ENCODE assay signal across 31 mouse cellular contexts in the genomic region with DNA sequence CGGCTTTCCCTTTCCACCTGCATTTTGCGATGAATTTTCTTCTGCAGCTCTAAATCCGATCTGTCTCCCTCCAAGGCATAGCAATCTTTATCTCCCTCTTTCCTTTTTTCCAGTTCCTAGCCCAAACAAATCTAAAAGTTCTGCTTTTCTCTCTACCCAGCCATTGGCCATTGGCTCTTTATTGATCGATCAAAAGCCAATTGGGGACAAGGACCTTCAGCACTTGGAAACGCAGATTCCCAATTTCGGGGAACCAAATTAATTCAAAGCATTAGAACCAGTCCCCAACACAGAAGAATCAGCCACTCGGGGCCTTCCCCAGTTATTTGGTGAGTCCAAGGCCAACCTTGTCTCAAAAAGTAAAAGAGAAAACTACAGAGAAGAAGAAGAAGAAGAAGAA. TPM values are rescaled to one million over a fixed set of nuclear protein-coding genes. Genes with fewer than 3 reads are reported as not detected.
"Had no signal": no experiment of that assay in that cellular context is flagged by ENCODE, and none has a peak within 500 bp of the region (broad histone marks: within the 10 kb centered on the region; RNA-seq: fewer than 3 reads in every experiment).

No protein-coding gene starts in this region.

- H3K4me2 ChIP-seq: heart, embryonic 12.5 days; hindbrain, embryonic 14.5 days; limb, embryonic 12.5 days; liver, embryonic 13.5 days; liver, embryonic 15.5 days had no signal

- H3K9ac ChIP-seq: forebrain, postnatal 0 days; heart, embryonic 12.5 days; hindbrain, embryonic 14.5 days; limb, embryonic 12.5 days; liver, embryonic 13.5 days had no signal

- H3K27me3 ChIP-seq: heart, embryonic 12.5 days; limb, embryonic 12.5 days; liver, embryonic 13.5 days; liver, embryonic 15.5 days had no signal

- H3K4me1 ChIP-seq: limb, embryonic 10.5 days; limb, embryonic 12.5 days had no signal

- DNase-seq: forebrain, postnatal 0 days; gastrocnemius, postnatal 14 days; gastrocnemius, postnatal 36 days; heart, adult 18-20 months; heart, postnatal 10 days; heart, postnatal 36 days; kidney, adult 18-20 months; kidney, adult 8-10 months; kidney, postnatal 10 days; kidney, postnatal 25 days; kidney, postnatal 4 days; liver; liver, embryonic 13.5 days had no signal

- H3K36me3 ChIP-seq: heart, embryonic 12.5 days; limb, embryonic 10.5 days; limb, embryonic 12.5 days; liver, embryonic 13.5 days; liver, embryonic 15.5 days had no signal

- ATAC-seq: forebrain, postnatal 0 days; hindbrain, embryonic 16.5 days; inflammation-experienced regulatory T-cells, adult 6 months; intestine, postnatal 0 days had no signal

- H3K9me3 ChIP-seq: heart, embryonic 12.5 days; limb, embryonic 10.5 days; limb, embryonic 12.5 days; liver, embryonic 13.5 days; liver, embryonic 15.5 days had no signal

- H3K4me3 ChIP-seq: heart, embryonic 12.5 days; layer of hippocampus, adult 2 months; left cerebral cortex, adult 2 months; limb, embryonic 10.5 days; limb, embryonic 12.5 days; liver, embryonic 13.5 days; liver, embryonic 15.5 days had no signal

- H3K27ac ChIP-seq: hindbrain, embryonic 14.5 days; layer of hippocampus, adult 2 months; left cerebral cortex, adult 2 months; limb, embryonic 10.5 days; limb, embryonic 12.5 days had no signal

RNA-seq across cellular contexts. Expression of gene Gm47985, which starts 49.7 kb away (rescaled TPM):
- total RNA-seq: forebrain, postnatal 0 days; gastrocnemius, postnatal 36 days; hematopoietic stem cell, adult 5-6 weeks; layer of hippocampus, adult 2 months; layer of hippocampus, postnatal 10 days; layer of hippocampus, postnatal 25 days; left cerebral cortex, adult 2 months; left cerebral cortex, postnatal 14 days; left cerebral cortex, postnatal 36 days had no signal
- polyA plus RNA-seq: forebrain, postnatal 0 days; heart, embryonic 14.5 days; hindbrain, embryonic 16.5 days had no signal

RNA-seq across cellular contexts. Expression of gene Gm8947, which starts 59.5 kb away (rescaled TPM):
- total RNA-seq: forebrain, postnatal 0 days; heart, adult 18-20 months; heart, postnatal 10 days; heart, postnatal 36 days; hematopoietic stem cell, adult 5-6 weeks; layer of hippocampus, adult 2 months; layer of hippocampus, postnatal 10 days; layer of hippocampus, postnatal 25 days; left cerebral cortex, adult 2 months; left cerebral cortex, postnatal 14 days; left cerebral cortex, postnatal 36 days had no signal
- polyA plus RNA-seq: forebrain, postnatal 0 days; heart, embryonic 14.5 days; heart, embryonic 16.5 days; hindbrain, embryonic 11.5 days; hindbrain, embryonic 14.5 days; hindbrain, embryonic 16.5 days; inflammation-experienced regulatory T-cells, adult 6 months; intestine, postnatal 0 days; limb, embryonic 10.5 days; limb, embryonic 12.5 days had no signal
